Mouse (Mus musculus): ENCODE measurements at regions not wholly inside any gene's neighbourhood (a gene's known extent, or its start where the extent isn't known, plus 50 kb on each side); places are given as distances from the start of the nearest gene placed in this dataset.

GRCm38 (mm10) chr16:84100444-84100843 is 414.5 kb upstream of the A730009L09Rik start:
- 79% methylated on average over 1 of the region's 1 CpGs for WGBS
- Histone ChIP-seq H3K9ac (ENCODE audit: low read depth, low read length) (no peak overlapping the region), H3K27ac (ENCODE audit: low read length) (no peak overlapping the region), H3K36me3 (ENCODE audit: control insufficient read depth, insufficient read depth, low read length) (no peaks in the 10 kb centered on the region), H3K4me2 (ENCODE audit: low read length) (no peak overlapping the region), H3K4me3 (ENCODE audit: low read depth, low read length) (no peak overlapping the region), H3K9me3 (replicated peaks; ENCODE audit: control insufficient read depth, low read length, poor library complexity, severe bottlenecking) (no peaks in the 10 kb centered on the region), H3K27me3 (ENCODE audit: control insufficient read depth, insufficient read depth, low read depth, low read length) (no peaks in the 10 kb centered on the region), H3K4me1 (ENCODE audit: control insufficient read depth, insufficient read depth, low read length) (no peaks in the 10 kb centered on the region)
- no peak for ATAC-seq

GRCm38 (mm10) chr16:84111610-84112009 is 403.3 kb upstream of the A730009L09Rik start:
- Histone ChIP-seq H3K9ac (ENCODE audit: low read depth, low read length) (no peak overlapping the region), H3K36me3 (ENCODE audit: control insufficient read depth, insufficient read depth, low read length) (no peaks in the 10 kb centered on the region), H3K9me3 (replicated peaks; ENCODE audit: control insufficient read depth, low read length, poor library complexity, severe bottlenecking) (no peaks in the 10 kb centered on the region), H3K27me3 (ENCODE audit: control insufficient read depth, insufficient read depth, low read depth, low read length) (no peaks in the 10 kb centered on the region), H3K4me2 (ENCODE audit: low read length) (no peak overlapping the region), H3K27ac (ENCODE audit: low read length) (no peak overlapping the region), H3K4me3 (ENCODE audit: low read depth, low read length) (no peak overlapping the region), H3K4me1 (ENCODE audit: control insufficient read depth, insufficient read depth, low read length) (no peaks in the 10 kb centered on the region)
- WGBS = 79% methylated on average over 5 of the region's 5 CpGs
- ATAC-seq = no peak

DNA sequence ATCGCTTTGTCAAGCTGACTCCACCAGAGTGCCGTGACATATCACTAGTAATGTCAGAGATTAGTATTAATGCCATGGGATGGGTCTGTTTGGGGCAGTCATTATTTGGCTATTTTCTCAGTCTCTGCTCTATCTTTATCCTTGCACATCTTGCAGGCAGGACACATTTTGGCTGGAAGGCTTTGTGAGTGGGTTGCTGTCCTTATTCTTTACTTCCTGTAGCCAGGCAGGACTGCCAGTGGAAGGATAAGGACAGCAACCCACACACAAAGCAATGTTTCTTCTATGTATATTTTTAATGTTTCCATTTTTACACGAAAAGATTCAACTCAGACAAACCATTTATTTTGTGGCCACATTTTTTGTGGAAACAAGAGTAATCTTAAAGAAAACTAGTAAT is 397.4 kb upstream of the A730009L09Rik start:
- Histone ChIP-seq H3K9ac (ENCODE audit: low read depth, low read length) (no peak overlapping the region), H3K4me3 (ENCODE audit: low read depth, low read length) (no peak overlapping the region), H3K9me3 (replicated peaks; ENCODE audit: control insufficient read depth, low read length, poor library complexity, severe bottlenecking) (no peaks in the 10 kb centered on the region), H3K4me2 (ENCODE audit: low read length) (no peak overlapping the region), H3K27me3 (ENCODE audit: control insufficient read depth, insufficient read depth, low read depth, low read length) (no peaks in the 10 kb centered on the region), H3K27ac (ENCODE audit: low read length) (no peak overlapping the region), H3K36me3 (ENCODE audit: control insufficient read depth, insufficient read depth, low read length) (no peaks in the 10 kb centered on the region), H3K4me1 (ENCODE audit: control insufficient read depth, insufficient read depth, low read length) (no peaks in the 10 kb centered on the region)
- 89% methylated on average over 3 of the region's 3 CpGs for WGBS
- no peak for ATAC-seq

DNA sequence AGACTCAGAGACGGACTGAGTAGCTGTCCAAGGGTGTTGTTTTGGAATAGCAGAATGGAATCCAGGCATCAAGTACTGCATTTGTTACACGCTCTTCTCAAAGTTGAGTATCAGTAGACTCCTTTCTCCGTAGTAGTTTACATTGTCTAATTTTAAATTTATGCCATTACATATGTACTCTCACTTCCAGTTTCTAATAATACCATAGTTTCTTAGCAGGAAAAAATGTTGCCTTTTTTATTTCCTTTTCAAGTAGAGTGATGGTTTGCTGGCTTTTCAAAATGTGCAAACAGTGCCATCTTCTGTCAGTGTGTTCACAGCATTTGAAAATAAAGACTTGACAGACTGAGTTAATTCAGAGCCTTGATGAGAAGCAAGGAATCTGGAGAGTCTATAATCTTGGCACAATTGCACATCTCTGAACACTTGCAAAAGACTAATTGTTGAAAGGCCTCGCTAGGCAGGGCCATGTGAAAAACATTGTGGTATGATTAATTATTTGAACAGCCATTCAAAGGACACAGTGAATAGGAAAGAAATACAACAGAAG is 379.2 kb upstream of the A730009L09Rik start:
- Histone ChIP-seq H3K9me3 (replicated peaks; ENCODE audit: control insufficient read depth, low read length, poor library complexity, severe bottlenecking) (no peaks in the 10 kb centered on the region), H3K4me1 (ENCODE audit: control insufficient read depth, insufficient read depth, low read length) (0 out of 2 replicates have a peak, but pooled peaks cover 2% of the 10 kb centered on the region), H3K4me2 (ENCODE audit: low read length) (no peak overlapping the region), H3K36me3 (ENCODE audit: control insufficient read depth, insufficient read depth, low read length) (no peaks in the 10 kb centered on the region), H3K4me3 (ENCODE audit: low read depth, low read length) (no peak overlapping the region), H3K9ac (ENCODE audit: low read depth, low read length) (no peak overlapping the region), H3K27ac (ENCODE audit: low read length) (peak overlapping the region; percentile 33; the same call in 1 of the 2 replicates), H3K27me3 (ENCODE audit: control insufficient read depth, insufficient read depth, low read depth, low read length) (no peaks in the 10 kb centered on the region)
- WGBS = 54% methylated on average over 4 of the region's 4 CpGs
- peak; percentile 56; the same call in 1 of the 2 replicates for ATAC-seq

DNA sequence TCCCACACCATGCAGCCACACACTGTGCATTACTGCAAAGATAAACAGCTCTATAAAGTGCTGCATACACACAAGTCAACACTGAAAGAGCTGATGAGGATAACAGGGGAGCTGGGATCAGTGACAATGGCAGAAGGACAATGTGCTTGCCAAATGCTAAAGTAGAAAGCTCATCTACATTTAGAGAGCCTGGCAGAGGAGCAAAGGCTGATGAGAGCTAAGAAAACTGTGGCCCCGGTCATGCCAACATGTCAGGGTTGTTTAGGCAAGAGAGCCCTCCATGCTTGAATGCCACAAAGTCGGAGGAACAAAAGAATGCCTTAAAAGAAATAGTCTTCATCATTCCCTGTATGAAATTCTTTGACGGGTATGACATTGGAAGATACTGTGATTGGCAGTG is 363.0 kb upstream of the A730009L09Rik start:
- Histone ChIP-seq H3K9me3 (replicated peaks; ENCODE audit: control insufficient read depth, low read length, poor library complexity, severe bottlenecking) (no peaks in the 10 kb centered on the region), H3K4me2 (ENCODE audit: low read length) (no peak overlapping the region), H3K4me1 (ENCODE audit: control insufficient read depth, insufficient read depth, low read length) (no peaks in the 10 kb centered on the region), H3K36me3 (ENCODE audit: control insufficient read depth, insufficient read depth, low read length) (no peaks in the 10 kb centered on the region), H3K27me3 (ENCODE audit: control insufficient read depth, insufficient read depth, low read depth, low read length) (no peaks in the 10 kb centered on the region), H3K27ac (ENCODE audit: low read length) (no peak overlapping the region), H3K9ac (ENCODE audit: low read depth, low read length) (no peak overlapping the region), H3K4me3 (ENCODE audit: low read depth, low read length) (no peak overlapping the region)
- ATAC-seq = no peak
- WGBS = 78% methylated on average over 3 of the region's 3 CpGs

DNA sequence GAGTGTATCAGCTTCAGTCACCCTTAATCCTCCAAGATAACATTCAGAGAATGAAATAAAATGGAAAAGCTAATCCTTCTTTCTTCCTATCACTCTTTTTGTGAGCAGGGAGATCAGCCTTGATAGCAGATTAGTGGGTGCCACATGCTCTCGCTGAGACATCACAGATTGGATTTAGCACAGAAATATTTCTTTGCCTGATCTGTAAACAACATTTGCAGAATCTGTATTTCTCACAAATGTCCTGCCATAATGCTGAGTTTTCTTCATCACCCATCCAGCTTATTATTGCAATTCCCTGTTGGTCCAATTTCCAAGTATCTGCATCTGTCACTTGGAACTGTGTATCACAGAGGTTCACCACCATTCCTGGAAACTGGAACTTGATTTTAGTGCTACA is 342.8 kb upstream of the A730009L09Rik start:
- WGBS = 27% methylated on average over 1 of the region's 1 CpGs
- no peaks in the 10 kb centered on the region for H3K27me3 ChIP-seq (ENCODE audit: control insufficient read depth, insufficient read depth, low read depth, low read length)
- ATAC-seq = no peak
- no peak overlapping the region for H3K27ac ChIP-seq (ENCODE audit: low read length)
- no peaks in the 10 kb centered on the region for H3K9me3 ChIP-seq (replicated peaks; ENCODE audit: control insufficient read depth, low read length, poor library complexity, severe bottlenecking)
- no peak overlapping the region for H3K4me3 ChIP-seq (ENCODE audit: low read depth, low read length)
- no peak overlapping the region for H3K4me2 ChIP-seq (ENCODE audit: low read length)
- no peaks in the 10 kb centered on the region for H3K4me1 ChIP-seq (ENCODE audit: control insufficient read depth, insufficient read depth, low read length)
- no peak overlapping the region for H3K9ac ChIP-seq (ENCODE audit: low read depth, low read length)
- no peaks in the 10 kb centered on the region for H3K36me3 ChIP-seq (ENCODE audit: control insufficient read depth, insufficient read depth, low read length)

Data from midbrain, embryonic 16.5 days (tissue).